Mouse (Mus musculus): ENCODE measurements at regions not wholly inside any gene's neighbourhood (a gene's known extent, or its start where the extent isn't known, plus 50 kb on each side); places are given as distances from the start of the nearest gene placed in this dataset.

DNA sequence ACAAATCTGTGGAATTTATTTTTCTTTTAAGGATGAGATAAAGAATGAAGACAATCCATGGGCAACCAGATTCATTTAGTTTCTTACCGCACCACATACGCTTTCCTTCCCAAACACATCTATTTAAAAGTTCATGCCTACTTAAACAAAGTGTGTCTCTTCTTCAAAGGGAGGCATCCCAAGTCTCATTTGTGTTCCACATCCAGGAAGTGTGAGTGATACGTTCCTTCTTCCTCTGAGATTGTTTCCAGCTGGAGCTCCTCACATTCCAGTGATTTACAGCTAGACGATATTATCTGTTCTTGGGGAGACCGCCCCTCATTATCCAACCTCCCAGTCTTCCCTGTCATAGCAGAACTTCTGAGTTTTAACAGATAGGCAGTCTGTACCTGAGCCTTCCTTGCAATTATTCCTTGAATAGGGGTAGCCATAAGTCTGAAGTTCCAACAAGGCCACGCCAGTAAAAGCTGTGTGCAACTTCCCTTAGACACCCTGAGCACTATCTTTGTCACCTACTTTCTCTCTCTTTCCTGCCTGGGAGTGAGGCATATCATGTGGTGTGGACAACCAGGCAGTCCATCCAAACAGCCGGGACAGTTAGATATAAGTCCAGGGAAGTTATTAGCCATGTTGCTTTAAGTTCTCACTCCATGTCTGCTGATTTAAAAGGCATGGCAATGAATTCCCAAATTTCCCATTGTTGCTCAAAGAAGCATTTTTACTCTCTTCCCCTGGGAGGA is 891.3 kb upstream of the 2610301B20Rik start:
- TF ChIP-seq CTCF (IDR thresholded peaks at IDR 0.05; ENCODE audit: borderline replicate concordance, insufficient read depth, low read depth, low read length) (no peak), POLR2A (IDR thresholded peaks at IDR 0.05; ENCODE audit: borderline replicate concordance, insufficient read depth, low read length) (no peak)

Data from cerebellum, adult 2 months (tissue).